Mouse (Mus musculus) megakaryocyte, embryonic 14.5 days (primary cell): ENCODE data around the gene Nsun5.

Experiments
- FLI1 ChIP-seq: IDR thresholded peaks from 2 replicates; pipeline ENCODE4 v1.6.1; 2012; ENCODE audit warnings: low read length, inconsistent platforms, mixed read lengths
- GATA1 ChIP-seq: IDR thresholded peaks from 3 replicates; pipeline ENCODE4 v1.6.1; 2012; ENCODE audit warnings: mixed read lengths, low read length, inconsistent platforms, borderline replicate concordance

- no peak for TF ChIP-seq FLI1
- no peak for TF ChIP-seq GATA1
These were observed 10.0 kb upstream of the Nsun5 start for GRCm38 (mm10) chr5:135359772-135360171.
